Mouse (Mus musculus) MEL (cell line): Measurements from ENCODE around the gene Hmg20a. TPM values are rescaled to one million over a fixed set of nuclear protein-coding genes. Genes with fewer than 3 reads are reported as not detected.

Experiments used
- DNase-seq: peaks from one replicate; pipeline ENCODE4 v3.0.0; 2011; ENCODE audit warnings: low read depth, low spot score
- H3K27ac ChIP-seq: 2 replicates; pipeline ENCODE4 v1.5.1; 2012; ENCODE audit warnings: low read depth, mild to moderate bottlenecking, control low read depth, low read length, moderate library complexity; ENCODE audit not compliant: control insufficient read depth
- H3K27me3 ChIP-seq, 2 experiments: fragments of 150-350 bp in 1 of 2; sonication (generic) in 1 of 2; 2 replicates each; pipeline ENCODE4 v1.6.1; 2012; ENCODE audit warnings: low read length in 2 of 2, mild to moderate bottlenecking in 2 of 2, improper control_type of control experiment in 1 of 2, moderate library complexity in 1 of 2; ENCODE audit not compliant: insufficient read depth in 2 of 2, control insufficient read depth in 1 of 2
- H3K36me3 ChIP-seq, 2 experiments: 2 replicates each; pipeline ENCODE4 v1.6.1; 2012 to 2014; ENCODE audit warnings: low read length in 2 of 2, improper control_type of control experiment in 1 of 2, inconsistent platforms in 1 of 2, mild to moderate bottlenecking in 1 of 2; ENCODE audit not compliant: insufficient read depth in 2 of 2, control insufficient read depth in 1 of 2
- H3K4me1 ChIP-seq, 2 experiments: fragments of 150-350 bp in 1 of 2; sonication (generic) in 1 of 2; 2 replicates each; pipeline ENCODE4 v1.6.1; 2012; ENCODE audit warnings: low read length in 2 of 2, improper control_type of control experiment in 1 of 2, mild to moderate bottlenecking in 1 of 2; ENCODE audit not compliant: insufficient read depth in 2 of 2, control insufficient read depth in 1 of 2
- H3K4me3 ChIP-seq, 2 experiments: fragments of 150-350 bp in 1 of 2; sonication (generic) in 1 of 2; 2 replicates each; pipeline ENCODE4 v1.5.1; 2012; ENCODE audit warnings: low read depth in 2 of 2, low read length in 2 of 2, mild to moderate bottlenecking in 2 of 2, moderate library complexity in 2 of 2, control low read depth in 1 of 2, improper control_type of control experiment in 1 of 2; ENCODE audit not compliant: control insufficient read depth in 1 of 2, insufficient read depth in 1 of 2
- H3K79me2 ChIP-seq: 2 replicates; pipeline ENCODE4 v1.6.1; 2012; ENCODE audit warnings: mild to moderate bottlenecking, low read length, moderate library complexity; ENCODE audit not compliant: control insufficient read depth, poor library complexity, insufficient read depth
- H3K9ac ChIP-seq: 2 replicates; pipeline ENCODE4 v1.6.1; 2012; ENCODE audit warnings: low read depth, mild to moderate bottlenecking, control low read depth, low read length, moderate library complexity; ENCODE audit not compliant: control insufficient read depth, poor library complexity, severe bottlenecking
- H3K9me3 ChIP-seq: fragments of 150-350 bp; sonication (generic); replicated peaks from 2 replicates; pipeline ENCODE4 v1.6.1; 2012; ENCODE audit warnings: mild to moderate bottlenecking, low read length, improper control_type of control experiment, moderate library complexity; ENCODE audit not compliant: insufficient read depth
- CHD1 ChIP-seq: IDR thresholded peaks from 2 replicates; pipeline ENCODE4 v1.6.1; 2012; ENCODE audit warnings: low read depth, mild to moderate bottlenecking, inconsistent platforms, low read length, improper control_type of control experiment
- CTCF ChIP-seq, 3 experiments: IDR thresholded peaks in 2 of 3; conservative IDR thresholded peaks in 1 of 3; 2 replicates each; pipeline ENCODE4 v1.5.1; 2011 to 2012; ENCODE audit warnings: low read length in 3 of 3, low read depth in 2 of 3, mild to moderate bottlenecking in 2 of 3, improper control_type of control experiment in 1 of 3, inconsistent platforms in 1 of 3, mixed read lengths in 1 of 3, moderate library complexity in 1 of 3; ENCODE audit not compliant: control insufficient read depth in 1 of 3, insufficient read depth in 1 of 3, poor library complexity in 1 of 3, severe bottlenecking in 1 of 3
- E2F4 ChIP-seq: IDR thresholded peaks from 2 replicates; pipeline ENCODE4 v1.6.1; 2011; ENCODE audit warnings: low read depth, low read length, improper control_type of control experiment, borderline replicate concordance
- ETS1 ChIP-seq: IDR thresholded peaks from 2 replicates; pipeline ENCODE4 v1.6.1; 2012; ENCODE audit warnings: low read depth, mild to moderate bottlenecking, inconsistent platforms, low read length, improper control_type of control experiment, moderate library complexity
- GATA1 ChIP-seq: IDR thresholded peaks from 2 replicates; pipeline ENCODE4 v1.6.1; 2011; ENCODE audit warnings: low read depth, low read length, improper control_type of control experiment
- KAT2A ChIP-seq: conservative IDR thresholded peaks from 2 replicates; pipeline ENCODE4 v1.6.1; 2012; ENCODE audit warnings: low read depth, low read length, improper control_type of control experiment, inconsistent platforms
- MAFK ChIP-seq: IDR thresholded peaks from 2 replicates; pipeline ENCODE4 v1.6.1; 2011; ENCODE audit warnings: low read depth, mild to moderate bottlenecking, low read length, improper control_type of control experiment, borderline replicate concordance
- MYB ChIP-seq: IDR thresholded peaks from 2 replicates; pipeline ENCODE4 v1.6.1; 2011; ENCODE audit warnings: mild to moderate bottlenecking, low read depth, low read length, improper control_type of control experiment
- MYC ChIP-seq: IDR thresholded peaks from 2 replicates; pipeline ENCODE4 v1.6.1; 2011; ENCODE audit warnings: low read depth, mild to moderate bottlenecking, low read length, improper control_type of control experiment, moderate library complexity
- NRF1 ChIP-seq: IDR thresholded peaks from 2 replicates; pipeline ENCODE4 v1.6.1; 2014; ENCODE audit warnings: low read depth, mild to moderate bottlenecking, inconsistent platforms, low read length, improper control_type of control experiment, moderate library complexity; ENCODE audit not compliant: poor library complexity, insufficient read depth, severe bottlenecking
- POLR2AphosphoS5 ChIP-seq: IDR thresholded peaks from 2 replicates; pipeline ENCODE4 v1.6.1; 2012; ENCODE audit warnings: low read depth, borderline replicate concordance, mild to moderate bottlenecking, inconsistent platforms, low read length, moderate library complexity, mixed read lengths
- RCOR1 ChIP-seq: IDR thresholded peaks from 2 replicates; pipeline ENCODE4 v1.6.1; 2012; ENCODE audit warnings: low read depth, mild to moderate bottlenecking, inconsistent platforms, low read length, improper control_type of control experiment
- TBP ChIP-seq: IDR thresholded peaks from 2 replicates; pipeline ENCODE4 v1.8.0; 2011; ENCODE audit warnings: low read depth, low read length, improper control_type of control experiment
- UBTF ChIP-seq: IDR thresholded peaks from 2 replicates; pipeline ENCODE4 v1.6.1; 2012; ENCODE audit warnings: low read depth, mild to moderate bottlenecking, inconsistent platforms, low read length, improper control_type of control experiment, moderate library complexity, borderline replicate concordance; ENCODE audit not compliant: insufficient read depth
- USF1 ChIP-seq: IDR thresholded peaks from 2 replicates; pipeline ENCODE4 v1.6.1; 2014; ENCODE audit warnings: low read depth, mild to moderate bottlenecking, inconsistent platforms, low read length, improper control_type of control experiment, moderate library complexity
- USF2 ChIP-seq, 2 experiments: IDR thresholded peaks; 2 replicates each; pipeline ENCODE4 v1.6.1; 2011 to 2012; ENCODE audit warnings: improper control_type of control experiment in 2 of 2, low read length in 2 of 2, borderline replicate concordance in 1 of 2, inconsistent platforms in 1 of 2, low read depth in 1 of 2, mild to moderate bottlenecking in 1 of 2; ENCODE audit not compliant: insufficient read depth in 1 of 2
- ZC3H11A ChIP-seq: IDR thresholded peaks from 2 replicates; pipeline ENCODE4 v1.6.1; 2012; ENCODE audit warnings: low read depth, mild to moderate bottlenecking, inconsistent platforms, low read length, improper control_type of control experiment
- ZKSCAN1 ChIP-seq: IDR thresholded peaks from 2 replicates; pipeline ENCODE4 v1.6.1; 2012; ENCODE audit warnings: low read depth, mild to moderate bottlenecking, inconsistent platforms, low read length, improper control_type of control experiment, moderate library complexity
- polyA plus RNA-seq, 2 experiments: library from polyadenylated mRNA; stranded (reverse) in 1 of 2; unstranded in 1 of 2; fragments of >175 nt in 1 of 2; fragments of >200 nt in 1 of 2; gene quantifications; 2 replicates each; pipeline versions ENCODE4 v1.2.1 to v1.2.4; 2012; ENCODE audit warnings: low replicate concordance in 2 of 2, low read depth in 1 of 2; ENCODE audit not compliant: insufficient read length in 2 of 2, insufficient read depth in 1 of 2, missing spikeins in 1 of 2
- total RNA-seq: library from RNA; depleted of rRNA; stranded (reverse); fragments of 300-350 nt; gene quantifications from 2 replicates; pipeline ENCODE4 v1.2.3, GENCODE M21; 2012

The Hmg20a gene
- total and polyA plus RNA-seq, 3 experiments = 12.6 to 23.6 TPM; not detected in 1

- Histone ChIP-seq H3K27ac (no peak overlapping the region), H3K4me3 (no peak overlapping the region)
- DNase-seq = peak; percentile 8
These were observed 46.6 kb downstream of the Hmg20a start for GRCm38 (mm10) chr9:56464863-56465654.

GRCm38 (mm10) chr9:56466251-56466650 lies 47.8 kb downstream of the Hmg20a start:
- Histone ChIP-seq H3K27ac (no peak overlapping the region), H3K9ac (no peak overlapping the region), H3K27me3 (no peaks in the 10 kb centered on the region), H3K36me3 (no peaks in the 10 kb centered on the region), H3K9me3 (no peaks in the 10 kb centered on the region), H3K4me3 (no peak overlapping the region), H3K79me2 (no peaks in the 10 kb centered on the region), H3K4me1 (no peaks in the 10 kb centered on the region)
- DNase-seq = no peak
- no peak for TF ChIP-seq MYB
- TF ChIP-seq GATA1 = no peak
- TF ChIP-seq ZC3H11A = no peak
- TF ChIP-seq NRF1 = no peak
- TF ChIP-seq USF1 = no peak
- no peak for TF ChIP-seq KAT2A
- no peak for TF ChIP-seq MYC
- TF ChIP-seq MAFK = no peak
- no peak for TF ChIP-seq TBP
- TF ChIP-seq RCOR1 = no peak
- TF ChIP-seq ETS1 = no peak
- no peak for TF ChIP-seq E2F4
- no peak for TF ChIP-seq UBTF
- no peak for TF ChIP-seq POLR2AphosphoS5

More at GRCm38 (mm10) chr9:56464863-56465654, 46.6 kb downstream of the Hmg20a start:
- no peak for TF ChIP-seq CHD1
- no peak for TF ChIP-seq ZC3H11A
- no peak for TF ChIP-seq ZKSCAN1
- TF ChIP-seq MAFK = no peak
- TF ChIP-seq CTCF (IDR thresholded peaks at IDR 0.05 in 2 of 3, conservative IDR thresholded peaks at IDR 0.05 in 1 of 3; ENCODE audit: control insufficient read depth in 1 of 3, insufficient read depth in 1 of 3, low read depth in 2 of 3, low read length in 3 of 3, poor library complexity in 1 of 3, severe bottlenecking in 1 of 3) = no peak
- no peak for TF ChIP-seq USF2 (IDR thresholded peaks at IDR 0.05; ENCODE audit: borderline replicate concordance in 1 of 2, insufficient read depth in 1 of 2, low read depth in 1 of 2, low read length in 2 of 2)
- no peaks in the 10 kb centered on the region for H3K36me3 ChIP-seq
- H3K9ac ChIP-seq = no peak overlapping the region
- H3K79me2 ChIP-seq = no peaks in the 10 kb centered on the region
- H3K9me3 ChIP-seq = no peaks in the 10 kb centered on the region
- no peaks in the 10 kb centered on the region for H3K27me3 ChIP-seq
- no peaks in the 10 kb centered on the region for H3K4me1 ChIP-seq
